Mouse (Mus musculus): ENCODE measurements around the gene S1pr1. TPM values are rescaled to one million over a fixed set of nuclear protein-coding genes. Genes with fewer than 3 reads are reported as not detected.

Gene S1pr1
- total RNA-seq, 2 experiments from 2014 or later, result 50.5 to 51.0 TPM

DNA sequence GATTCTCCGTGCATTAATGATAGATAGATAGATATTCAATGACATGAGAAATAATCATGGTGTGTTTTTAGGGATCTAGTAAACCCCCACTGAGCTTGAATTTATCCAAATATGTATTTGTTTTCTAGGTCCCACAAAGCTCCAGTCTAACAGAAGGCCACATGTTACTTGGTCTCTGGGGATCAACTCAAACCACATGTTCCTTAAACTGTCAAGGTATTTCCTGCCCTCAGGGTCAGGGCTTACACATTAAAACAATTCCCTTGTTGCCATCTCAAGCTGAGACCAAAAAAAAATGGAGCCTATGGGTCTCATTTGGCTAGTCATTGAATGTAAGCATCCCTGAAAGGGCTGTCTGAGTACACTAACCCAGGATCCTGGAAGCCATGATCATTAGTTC, 33.7 kb downstream of the S1pr1 start:
- no peak for DNase-seq (ENCODE audit: low spot score)
- intact Hi-C loops (cut with DNase I), result no loop called here

- intact Hi-C loops (cut with DNase I), result no loop called here
- no peak for DNase-seq (ENCODE audit: low spot score)
Measured at GRCm38 (mm10) chr3:115679022-115679421, 35.9 kb downstream of the S1pr1 start.

DNA sequence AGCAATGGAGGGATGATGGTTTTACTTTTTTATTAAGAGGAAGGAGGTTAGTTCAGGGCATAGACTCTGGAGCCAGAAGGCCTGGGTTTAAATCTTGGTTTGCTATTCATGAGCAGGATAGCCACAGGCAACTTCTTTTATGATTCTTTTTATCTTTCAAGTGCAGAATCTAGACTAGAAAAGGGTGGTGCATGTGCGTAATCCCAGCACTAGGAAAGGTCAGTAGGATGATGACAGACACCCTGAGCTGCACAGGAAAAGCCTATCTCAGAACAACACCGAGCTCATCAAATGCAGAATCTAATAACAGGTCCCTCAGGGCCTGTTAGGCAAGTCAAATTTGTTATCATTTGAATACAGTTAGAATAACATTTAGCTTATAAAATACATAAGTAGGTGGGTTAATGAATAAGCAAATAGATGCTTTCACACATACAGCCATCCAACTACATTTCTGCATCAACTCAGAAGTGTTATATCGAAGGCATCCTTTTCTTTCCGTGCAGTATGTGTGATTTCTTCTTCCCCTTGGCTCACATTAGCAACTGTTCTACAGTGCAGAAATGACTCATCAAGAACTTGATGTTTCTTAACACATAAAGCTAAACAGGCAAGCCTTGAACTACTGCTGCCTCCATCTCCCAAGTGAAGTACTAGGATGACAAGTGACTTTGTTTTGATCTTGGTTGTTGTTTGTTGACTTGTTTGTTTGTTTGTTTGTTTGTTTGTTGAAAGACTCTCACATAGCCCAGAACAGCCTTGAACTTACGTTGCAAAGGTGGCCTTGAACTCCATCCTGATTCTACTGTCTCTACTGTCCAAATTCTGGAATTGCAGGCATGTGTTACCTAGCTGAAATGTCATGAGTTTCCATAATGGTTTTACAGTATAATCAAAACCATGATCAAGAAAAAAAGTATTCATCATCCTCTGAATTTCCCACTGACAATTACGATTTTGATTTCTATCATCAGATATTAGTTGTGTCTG, 39.0 kb downstream of the S1pr1 start:
- no peak for DNase-seq (ENCODE audit: low spot score)
- intact Hi-C loops (cut with DNase I), result no loop called here

DNA sequence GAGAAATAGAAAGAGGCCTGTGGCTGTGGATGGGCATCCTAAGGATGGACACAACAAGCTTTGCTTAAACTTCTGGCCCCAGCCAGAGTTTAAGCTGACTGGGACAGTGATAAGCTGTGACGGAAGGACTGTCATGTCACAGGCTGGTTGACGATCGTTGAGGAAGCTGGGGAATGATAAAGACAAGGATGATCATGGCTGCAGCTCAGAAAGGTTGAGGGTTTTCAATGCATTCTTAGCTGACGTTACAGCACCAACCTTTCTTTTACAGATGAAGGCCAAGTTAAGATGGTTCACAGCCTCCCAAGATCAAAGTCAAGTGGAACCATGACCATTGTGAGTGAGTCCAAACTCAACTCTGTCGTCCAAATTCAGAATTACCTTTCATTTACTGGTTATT, 40.2 kb downstream of the S1pr1 start:
- intact Hi-C loops (cut with DNase I), result no loop called here
- DNase-seq (ENCODE audit: low spot score), result no peak

- no peak for DNase-seq (ENCODE audit: low spot score)
- intact Hi-C loops (cut with DNase I), result no loop called here
Measured at GRCm38 (mm10) chr3:115673663-115674157, 41.2 kb downstream of the S1pr1 start.

DNA sequence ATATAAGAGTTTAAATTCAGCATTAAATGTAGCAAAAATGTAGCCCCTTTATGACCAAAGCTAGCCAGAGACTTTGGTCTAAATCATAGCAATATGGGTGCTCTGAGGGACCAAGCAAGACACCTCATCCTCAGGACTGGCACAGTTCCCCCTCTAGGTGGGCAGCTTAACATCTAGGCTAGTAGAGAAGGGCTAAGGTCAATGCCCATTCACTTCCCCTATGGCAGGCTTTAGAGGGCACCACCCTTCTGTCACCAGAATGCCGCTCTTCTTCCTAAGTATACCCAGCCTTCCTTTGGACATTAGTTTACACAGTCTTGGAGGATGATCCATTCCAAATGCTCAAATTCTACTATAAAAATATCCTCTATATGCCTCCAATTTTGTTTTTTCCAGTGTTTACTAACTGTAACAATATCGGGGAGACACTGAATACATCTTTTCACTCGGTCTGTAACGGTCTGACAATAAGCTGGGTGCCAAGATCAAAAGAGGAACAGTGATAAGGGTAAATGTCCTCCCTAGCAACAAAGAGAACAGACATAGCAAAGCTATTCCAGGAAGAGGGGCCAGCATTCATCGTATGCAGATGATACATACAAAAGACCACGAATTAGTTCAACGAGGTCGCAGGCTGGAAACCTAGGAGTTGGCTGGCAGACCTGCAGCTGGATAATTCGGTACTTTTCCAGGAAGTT, 41.8 kb downstream of the S1pr1 start:
- no peak for DNase-seq (ENCODE audit: low spot score)

GRCm38 (mm10) chr3:115669230-115669629, 45.6 kb downstream of the S1pr1 start:
- DNase-seq (ENCODE audit: low spot score), result no peak
- intact Hi-C loops (cut with DNase I), result no loop called here

More for the DNA sequence above, 41.8 kb downstream of the S1pr1 start:
- intact Hi-C loops (cut with DNase I), result no loop called here

DNA sequence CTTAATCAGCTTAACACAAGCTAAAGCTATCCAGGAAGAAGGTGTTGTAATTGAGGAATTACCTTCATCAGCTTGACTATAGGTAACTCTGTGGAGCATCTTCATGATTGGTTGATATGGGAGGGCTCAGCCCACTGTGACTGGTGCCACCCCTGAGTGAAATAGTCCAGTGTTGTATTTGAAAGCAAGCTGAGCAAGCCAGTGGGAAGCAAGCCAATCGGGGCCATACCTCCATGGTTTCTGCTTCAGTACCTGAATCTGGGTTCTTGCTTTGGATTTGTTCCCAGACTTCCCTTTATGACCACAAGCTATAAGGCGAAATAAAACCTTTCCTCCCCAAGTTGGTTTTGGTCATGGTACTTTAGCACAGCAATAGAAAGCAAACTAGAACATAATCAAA, 47.7 kb downstream of the S1pr1 start:
- intact Hi-C loops (cut with DNase I), result no loop called here
- DNase-seq (ENCODE audit: low spot score), result no peak

DNA sequence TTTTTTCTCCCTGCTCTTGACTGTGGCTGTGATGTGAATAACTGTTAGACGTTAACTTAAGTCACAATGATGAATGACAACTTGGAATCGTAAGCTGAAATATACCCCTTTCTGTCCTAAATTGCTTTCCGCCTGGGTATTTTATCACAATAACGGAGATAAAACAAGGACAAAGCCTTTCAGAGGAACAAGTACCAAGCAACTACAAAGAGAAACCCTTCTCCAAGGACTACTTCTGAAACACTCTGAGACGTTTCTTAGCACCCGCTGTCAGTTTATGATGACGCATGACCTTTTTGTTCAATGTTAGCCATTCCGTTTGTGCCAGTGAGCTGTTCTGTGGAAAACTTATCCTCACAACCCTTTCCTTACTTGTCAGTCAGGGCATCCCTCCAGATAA, 48.3 kb downstream of the S1pr1 start:
- intact Hi-C loops (cut with DNase I), result no loop called here
- DNase-seq (ENCODE audit: low spot score), result no peak

- DNase-seq (ENCODE audit: low spot score), result no peak
- intact Hi-C loops (cut with DNase I), result loop anchor here (5.0 kb wide), 4 partner anchors 48 to 273 kb away; partner anchors contain the start of gene Dph5
Measured at GRCm38 (mm10) chr3:115664497-115664896, 50.4 kb downstream of the S1pr1 start.

DNA sequence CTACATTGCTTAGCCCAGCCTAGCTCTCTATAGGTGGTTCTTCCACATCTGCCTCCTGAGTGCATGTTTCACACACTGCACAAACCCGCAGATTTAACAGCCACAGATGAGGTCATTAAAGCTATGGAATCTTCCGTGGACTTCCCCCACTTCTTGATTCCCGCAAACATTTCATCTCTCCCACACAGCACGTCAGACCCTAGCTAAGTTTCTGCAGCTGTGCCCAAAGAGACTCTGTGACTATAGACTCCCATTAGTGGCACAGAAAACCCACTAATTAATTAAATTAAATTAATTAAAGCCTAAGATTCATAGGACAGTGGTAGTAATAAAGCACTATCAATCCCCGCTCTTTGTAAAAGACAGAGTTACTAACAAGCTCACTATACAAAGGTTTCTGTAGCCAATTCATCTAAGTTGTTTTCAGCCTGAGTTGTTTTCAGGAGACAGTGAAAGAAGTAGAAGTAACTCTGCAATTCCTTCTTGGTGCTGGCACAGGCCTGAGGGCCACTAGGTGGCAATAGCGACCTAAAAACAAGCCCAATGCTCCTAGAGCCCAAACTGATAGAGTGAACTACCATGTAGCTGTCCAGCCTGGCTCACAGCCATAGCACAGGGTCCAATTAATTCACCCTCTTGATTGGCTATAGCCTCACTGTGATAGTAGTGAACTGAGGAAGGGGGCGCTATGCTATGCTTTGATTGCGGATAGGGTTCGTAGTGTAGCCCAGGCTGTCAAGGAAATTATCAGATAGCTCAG, 54.0 kb downstream of the S1pr1 start:
- intact Hi-C loops (cut with DNase I), result loop anchor here (1.0 to 5.0 kb wide), 5 partner anchors 51 to 316 kb away; partner anchors contain the start of gene Dph5
- DNase-seq (ENCODE audit: low spot score), result peak; percentile 57

Other genes with a start within 250 kb of the S1pr1 start
- gene Dph5, start 172.8 kb upstream of the S1pr1 start, total RNA-seq (2021), result 1 to 10 TPM; 5.2 to 5.6 TPM

Data from heart, postnatal 25 days (tissue).